Mouse (Mus musculus) small intestine, adult 2 months (tissue): ENCODE results near the gene Sar1a. TPM values are rescaled to one million over a fixed set of nuclear protein-coding genes. Genes with fewer than 3 reads are reported as not detected.

Source experiments
- H3K27ac ChIP-seq: fragments of 200-500 bp; 2 replicates; pipeline ENCODE4 v1.5.1; 2012; ENCODE audit warnings: low read depth, low read length, control low read depth, inconsistent platforms; ENCODE audit not compliant: insufficient read depth
- H3K27me3 ChIP-seq: fragments of 200-500 bp; 2 replicates; pipeline ENCODE4 v1.6.1; 2012; ENCODE audit warnings: mild to moderate bottlenecking, moderate library complexity, low read length, inconsistent platforms; ENCODE audit not compliant: control insufficient read depth, insufficient read depth
- H3K36me3 ChIP-seq: fragments of 200-500 bp; 2 replicates; pipeline ENCODE4 v1.6.1; 2012; ENCODE audit warnings: mild to moderate bottlenecking, low read length, control low read depth, inconsistent platforms; ENCODE audit not compliant: control insufficient read depth, insufficient read depth
- H3K4me1 ChIP-seq: fragments of 200-500 bp; 2 replicates; pipeline ENCODE4 v1.6.1; 2012; ENCODE audit warnings: low read length, inconsistent platforms, mixed read lengths; ENCODE audit not compliant: control insufficient read depth, insufficient read depth, insufficient read length
- H3K4me3 ChIP-seq: fragments of 200-500 bp; 2 replicates; pipeline ENCODE4 v1.5.1; 2012; ENCODE audit warnings: low read depth, mild to moderate bottlenecking, control low read depth, inconsistent platforms, low read length, moderate library complexity
- CTCF ChIP-seq: fragments of 200-500 bp; IDR thresholded peaks from 2 replicates; pipeline ENCODE4 v1.5.1; 2012; ENCODE audit warnings: low read depth, mild to moderate bottlenecking, control low read depth, inconsistent platforms, low read length, moderate library complexity, mixed read lengths; ENCODE audit not compliant: insufficient replicate concordance, insufficient read length; ENCODE audit errors: extremely low read depth
- POLR2A ChIP-seq: fragments of 200-500 bp; IDR thresholded peaks from 2 replicates; pipeline ENCODE4 v1.6.1; 2012; ENCODE audit warnings: low read depth, mild to moderate bottlenecking, control low read depth, inconsistent platforms, low read length, moderate library complexity
- WGBS: fragments of 180-500 bp; shearing (Covaris S2); methylation state at CpG from one replicate; pipeline ENCODE4 v1.1.7; 2018; 5-methylcytosine and 5-hydroxymethylcytosine counted together
- polyA plus RNA-seq: library from polyadenylated mRNA; depleted of rRNA; stranded (reverse); fragments of >200 nt; gene quantifications from 2 replicates; pipeline ENCODE4 v1.2.3, GENCODE M21; 2012; rRNA removed

Gene Sar1a
- polyA plus RNA-seq, 1 experiment: 22.9 TPM

DNA sequence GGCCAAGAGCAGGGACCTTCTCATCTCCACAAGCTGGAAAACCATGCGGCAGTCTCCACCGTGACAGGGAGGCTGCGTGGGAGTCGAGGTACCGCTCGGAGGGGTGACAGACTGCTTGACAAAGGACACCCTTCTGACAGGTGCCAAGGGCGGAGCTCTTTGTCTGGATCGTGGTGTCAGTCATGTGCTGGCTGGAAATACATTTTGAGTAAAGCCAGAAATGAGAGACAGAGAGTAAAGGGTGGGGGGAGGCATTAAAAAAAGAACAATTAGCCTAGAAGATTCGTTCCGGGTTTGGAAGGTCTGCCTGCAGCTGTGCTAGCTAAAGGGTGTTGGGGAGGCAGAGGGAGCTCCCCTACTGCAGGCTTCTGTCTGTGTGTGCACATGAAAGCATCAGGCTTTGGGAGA is 56.6 kb downstream of the Sar1a start:
- Histone ChIP-seq H3K27me3 (no peaks in the 10 kb centered on the region), H3K4me3 (no peak overlapping the region), H3K4me1 (peaks cover 3% of the 10 kb centered on the region; the same call in 1 of the 2 replicates), H3K27ac (no peak overlapping the region), H3K36me3 (no peaks in the 10 kb centered on the region; the same call in 1 of the 2 replicates)
- TF ChIP-seq CTCF: no peak
- no peak for TF ChIP-seq POLR2A
- 75% methylated on average over 10 of the region's 10 CpGs for WGBS

DNA sequence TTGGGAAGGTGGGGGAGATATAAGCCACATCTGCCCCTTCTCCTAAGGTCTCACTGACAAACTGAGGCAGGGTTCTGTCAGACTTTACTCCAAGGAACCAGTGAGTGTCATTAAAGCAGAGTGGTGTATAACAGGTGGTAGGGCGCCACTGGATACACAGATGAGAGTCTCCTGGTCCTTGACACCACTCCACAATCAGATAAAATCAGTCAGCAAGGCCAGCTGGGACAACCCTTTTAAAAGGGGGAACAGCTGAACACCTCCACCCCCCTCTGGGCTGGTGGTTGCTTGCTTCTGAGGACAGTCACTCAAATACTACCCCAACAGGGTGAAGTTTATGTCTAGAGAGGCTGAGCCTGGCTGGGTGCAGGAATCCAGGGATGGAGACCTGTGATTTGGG is 57.4 kb downstream of the Sar1a start:
- no peak overlapping the region for H3K4me3 ChIP-seq
- H3K4me1 ChIP-seq: peaks cover 3% of the 10 kb centered on the region; the same call in 1 of the 2 replicates
- 81% methylated on average over 1 of the region's 1 CpGs for WGBS
- H3K36me3 ChIP-seq: no peaks in the 10 kb centered on the region; the same call in 1 of the 2 replicates
- no peak overlapping the region for H3K27ac ChIP-seq
- H3K27me3 ChIP-seq: no peaks in the 10 kb centered on the region
- TF ChIP-seq CTCF (no peak), POLR2A (no peak)

DNA sequence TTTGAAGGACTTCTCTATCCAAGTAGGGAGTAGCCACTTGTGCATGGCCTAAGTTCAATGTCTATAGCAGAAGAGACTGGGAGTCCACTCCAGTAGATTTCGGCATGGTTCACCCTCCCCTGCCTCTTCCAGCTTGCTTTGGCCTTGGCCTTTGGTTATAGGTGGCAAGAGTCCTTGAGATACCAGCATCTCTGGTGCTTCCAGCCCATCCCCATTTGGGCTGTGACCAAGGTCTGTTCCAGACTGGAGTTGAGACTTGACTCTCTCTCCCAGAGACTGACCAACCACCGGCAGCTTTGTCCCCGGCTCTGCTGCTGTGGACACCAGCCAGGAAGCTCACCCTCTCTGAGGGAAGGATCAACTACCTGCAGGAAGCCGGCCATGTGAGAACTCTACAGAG is 58.0 kb downstream of the Sar1a start:
- H3K36me3 ChIP-seq: no peaks in the 10 kb centered on the region; the same call in 1 of the 2 replicates
- WGBS: 85% methylated on average over 4 of the region's 4 CpGs
- peaks cover 3% of the 10 kb centered on the region; the same call in 1 of the 2 replicates for H3K4me1 ChIP-seq
- H3K27ac ChIP-seq: no peak overlapping the region
- H3K27me3 ChIP-seq: no peaks in the 10 kb centered on the region
- TF ChIP-seq POLR2A: no peak
- TF ChIP-seq CTCF: no peak
- H3K4me3 ChIP-seq: no peak overlapping the region

DNA sequence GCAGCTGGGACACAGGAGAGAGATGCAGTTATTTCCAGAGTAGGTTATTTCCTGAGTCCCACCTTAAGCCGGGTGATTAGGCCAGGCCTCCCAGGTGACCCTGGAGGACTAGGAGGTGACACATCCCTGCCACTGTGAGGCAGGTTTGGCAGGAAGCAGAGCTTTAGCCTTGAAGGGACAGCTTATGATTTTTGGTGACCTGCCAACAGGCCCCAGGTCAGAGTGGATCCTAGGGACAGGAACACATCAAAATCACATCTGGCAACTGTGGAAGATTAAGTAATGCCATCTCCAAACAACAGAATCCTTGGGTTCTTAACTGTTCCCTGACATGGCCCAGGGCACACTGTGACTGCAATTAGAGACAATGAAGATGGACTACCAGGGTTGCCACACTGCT is 61.2 kb downstream of the Sar1a start:
- Histone ChIP-seq H3K27me3 (no peaks in the 10 kb centered on the region), H3K27ac (no peak overlapping the region), H3K4me3 (no peak overlapping the region), H3K4me1 (no peaks in the 10 kb centered on the region), H3K36me3 (no peaks in the 10 kb centered on the region; the same call in 1 of the 2 replicates)
- TF ChIP-seq POLR2A: no peak
- 55% methylated on average over 1 of the region's 1 CpGs for whole genome bisulfite sequencing

DNA sequence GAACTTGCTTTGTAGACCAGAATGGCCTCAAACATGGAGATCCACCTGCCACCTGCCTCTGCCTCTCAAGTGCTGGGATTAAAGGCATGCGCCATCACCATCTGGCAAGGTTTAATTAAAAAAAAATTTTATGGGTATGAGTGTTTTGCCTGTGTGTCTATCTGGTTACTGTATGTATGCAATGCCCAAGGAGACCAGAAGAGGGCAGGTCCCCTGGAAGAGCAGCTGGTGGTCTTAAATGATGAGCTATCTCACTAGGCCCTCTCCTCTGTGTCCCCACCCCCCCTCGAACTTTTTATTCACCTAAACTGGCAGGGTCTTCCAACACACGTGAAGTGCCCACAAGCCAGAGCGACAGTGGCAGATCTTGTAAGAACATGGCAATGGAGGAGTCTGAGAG is 61.8 kb downstream of the Sar1a start:
- no peaks in the 10 kb centered on the region for H3K27me3 ChIP-seq
- no peak overlapping the region for H3K27ac ChIP-seq
- no peaks in the 10 kb centered on the region for H3K4me1 ChIP-seq
- no peak overlapping the region for H3K4me3 ChIP-seq
- TF ChIP-seq CTCF (no peak; the same call in 1 of the 2 replicates), POLR2A (no peak)
- WGBS: 83% methylated on average over 4 of the region's 4 CpGs
- no peaks in the 10 kb centered on the region; the same call in 1 of the 2 replicates for H3K36me3 ChIP-seq

DNA sequence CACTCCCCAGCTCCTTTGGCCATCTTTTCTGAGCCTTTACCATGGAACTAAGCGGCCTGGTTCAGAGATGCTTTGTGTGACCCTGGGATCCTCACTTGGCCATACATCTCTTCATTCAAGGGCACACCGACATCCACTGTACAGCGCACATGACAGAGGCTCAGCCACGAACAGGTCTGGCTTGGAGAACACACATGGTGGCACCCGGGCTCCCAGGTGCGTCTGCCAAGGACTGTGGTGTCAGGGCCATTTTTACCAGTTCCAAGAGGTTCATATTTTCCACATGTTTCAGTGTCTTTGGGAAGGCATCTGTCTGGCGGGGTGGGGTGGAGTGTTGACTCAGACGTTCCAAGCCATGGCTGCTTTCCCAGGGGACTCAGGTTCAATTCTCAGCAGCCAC is 62.2 kb downstream of the Sar1a start:
- H3K4me1 ChIP-seq: no peaks in the 10 kb centered on the region
- TF ChIP-seq CTCF (no peak; the same call in 1 of the 2 replicates), POLR2A (no peak)
- H3K27me3 ChIP-seq: no peaks in the 10 kb centered on the region
- H3K27ac ChIP-seq: no peak overlapping the region
- H3K4me3 ChIP-seq: no peak overlapping the region
- no peaks in the 10 kb centered on the region for H3K36me3 ChIP-seq
- 92% methylated on average over 8 of the region's 8 CpGs for WGBS

Other genes starting within 250 kb of the Sar1a start
- 71.2 and 131 TPM in 2 replicates for gene Eif4ebp2, start 227.6 kb upstream of the Sar1a start, polyA plus RNA-seq
- 6.0 and 7.4 TPM in 2 replicates for gene Lrrc20, start 204.5 kb upstream of the Sar1a start, polyA plus RNA-seq
- gene Npffr1, start 84.8 kb upstream of the Sar1a start, polyA plus RNA-seq: 0.04 TPM in 1 of 2 replicates, not detected in the other
- gene Ppa1, start 31.7 kb upstream of the Sar1a start, polyA plus RNA-seq: 55.3 and 57.4 TPM in 2 replicates
- gene Tysnd1, start 15.2 kb downstream of the Sar1a start, polyA plus RNA-seq: 83.5 and 110 TPM in 2 replicates
- 4.9 and 6.7 TPM in 2 replicates for gene Aifm2, start 35.0 kb downstream of the Sar1a start, polyA plus RNA-seq
- gene H2afy2, start 103.8 kb downstream of the Sar1a start, polyA plus RNA-seq: 0.98 and 1.6 TPM in 2 replicates